Mouse (Mus musculus): Measurements from ENCODE around the gene Pdzrn3.

DNA sequence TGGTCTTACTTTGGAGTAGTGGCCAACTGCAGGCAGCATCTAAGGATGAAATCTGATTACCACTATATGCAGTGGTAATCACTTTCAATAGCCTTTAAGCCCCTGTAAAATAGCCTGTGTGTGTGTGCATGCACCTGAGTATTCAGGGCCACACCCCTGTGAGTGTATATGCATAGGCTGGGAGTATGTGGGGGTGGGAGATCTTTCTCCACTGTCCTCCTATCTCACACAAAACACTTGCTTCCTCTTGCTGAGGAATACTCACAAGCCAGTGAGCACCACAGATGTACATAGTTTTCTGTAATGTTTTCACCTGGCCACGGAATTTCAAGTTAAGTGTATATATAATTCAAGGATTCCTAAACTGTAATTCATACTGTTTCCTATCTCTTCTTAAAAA, 74.2 kb downstream of the Pdzrn3 start:
- TF ChIP-seq MYOG (IDR thresholded peaks at IDR 0.05; ENCODE audit: control insufficient read depth in 1 of 3, insufficient read depth in 1 of 3, insufficient read length in 2 of 3, low read depth in 2 of 3) = no peak
- TF ChIP-seq TCF3 (IDR thresholded peaks at IDR 0.05; ENCODE audit: insufficient read length, low read depth) = no peak
- TF ChIP-seq POLR2A (IDR thresholded peaks at IDR 0.05; ENCODE audit: insufficient read length, low read depth) = no peak
- no peak for TF ChIP-seq USF1 (IDR thresholded peaks at IDR 0.05; ENCODE audit: low read depth)
